Mouse (Mus musculus): ENCODE results near the gene Hivep3. TPM values are rescaled to one million over a fixed set of nuclear protein-coding genes. Genes with fewer than 3 reads are reported as not detected.

Hivep3 gene
- polyA plus RNA-seq, 1 experiment: 1.7 TPM

GRCm38 (mm10) chr4:119960523-119960922, 226.9 kb downstream of the Hivep3 start:
- H3K36me3 ChIP-seq (ENCODE audit: control insufficient read depth, insufficient read depth, low read length): no peaks in the 10 kb centered on the region
- H3K4me3 ChIP-seq (ENCODE audit: control insufficient read depth, low read depth, low read length): no peak overlapping the region
- no peaks in the 10 kb centered on the region for H3K27me3 ChIP-seq (ENCODE audit: control insufficient read depth, insufficient read depth, low read length)
- H3K27ac ChIP-seq (ENCODE audit: control insufficient read depth, insufficient read depth, low read depth, low read length): no peak overlapping the region
- no peak for TF ChIP-seq CTCF (IDR thresholded peaks at IDR 0.05; ENCODE audit: control insufficient read depth, insufficient read depth, insufficient replicate concordance, low read depth, low read length)
- TF ChIP-seq POLR2A (IDR thresholded peaks at IDR 0.05; ENCODE audit: control insufficient read depth, low read depth, low read length): no peak
- H3K4me1 ChIP-seq (ENCODE audit: control insufficient read depth, insufficient read depth, low read length): peaks cover 2% of the 10 kb centered on the region

- H3K27ac ChIP-seq (ENCODE audit: control insufficient read depth, insufficient read depth, low read depth, low read length): no peak overlapping the region
- no peaks in the 10 kb centered on the region for H3K36me3 ChIP-seq (ENCODE audit: control insufficient read depth, insufficient read depth, low read length)
Observed at GRCm38 (mm10) chr4:119961164-119961563, 227.6 kb downstream of the Hivep3 start.

DNA sequence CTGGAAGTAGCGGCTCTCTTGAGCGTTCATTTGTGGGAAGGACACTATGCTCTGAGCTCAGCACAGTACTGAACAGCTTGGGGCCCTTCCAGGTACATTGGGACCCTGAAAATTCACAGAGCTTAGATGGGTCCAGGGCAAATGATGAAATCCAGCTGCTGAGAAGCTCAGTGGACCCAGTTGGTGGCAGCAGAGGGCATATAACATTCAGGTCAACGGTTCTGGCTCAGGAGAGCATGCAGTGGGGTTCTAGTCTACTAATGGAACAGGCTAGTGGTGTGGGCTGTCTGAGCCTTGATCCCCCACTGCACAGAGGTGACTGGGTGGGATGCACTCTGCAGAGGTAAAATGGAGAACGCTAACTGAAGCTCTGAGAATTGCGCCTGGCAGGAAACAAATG, 228.5 kb downstream of the Hivep3 start:
- no peak for TF ChIP-seq POLR2A (IDR thresholded peaks at IDR 0.05; ENCODE audit: control insufficient read depth, low read depth, low read length)
- TF ChIP-seq CTCF (IDR thresholded peaks at IDR 0.05; ENCODE audit: control insufficient read depth, insufficient read depth, insufficient replicate concordance, low read depth, low read length): no peak
- no peaks in the 10 kb centered on the region for H3K36me3 ChIP-seq (ENCODE audit: control insufficient read depth, insufficient read depth, low read length)

More at GRCm38 (mm10) chr4:119961164-119961563, 227.6 kb downstream of the Hivep3 start:
- Histone ChIP-seq H3K4me1 (ENCODE audit: control insufficient read depth, insufficient read depth, low read length) (peaks cover 2% of the 10 kb centered on the region), H3K4me3 (ENCODE audit: control insufficient read depth, low read depth, low read length) (no peak overlapping the region), H3K27me3 (ENCODE audit: control insufficient read depth, insufficient read depth, low read length) (no peaks in the 10 kb centered on the region)
- TF ChIP-seq POLR2A (IDR thresholded peaks at IDR 0.05; ENCODE audit: control insufficient read depth, low read depth, low read length): no peak
- TF ChIP-seq CTCF (IDR thresholded peaks at IDR 0.05; ENCODE audit: control insufficient read depth, insufficient read depth, insufficient replicate concordance, low read depth, low read length): no peak

DNA sequence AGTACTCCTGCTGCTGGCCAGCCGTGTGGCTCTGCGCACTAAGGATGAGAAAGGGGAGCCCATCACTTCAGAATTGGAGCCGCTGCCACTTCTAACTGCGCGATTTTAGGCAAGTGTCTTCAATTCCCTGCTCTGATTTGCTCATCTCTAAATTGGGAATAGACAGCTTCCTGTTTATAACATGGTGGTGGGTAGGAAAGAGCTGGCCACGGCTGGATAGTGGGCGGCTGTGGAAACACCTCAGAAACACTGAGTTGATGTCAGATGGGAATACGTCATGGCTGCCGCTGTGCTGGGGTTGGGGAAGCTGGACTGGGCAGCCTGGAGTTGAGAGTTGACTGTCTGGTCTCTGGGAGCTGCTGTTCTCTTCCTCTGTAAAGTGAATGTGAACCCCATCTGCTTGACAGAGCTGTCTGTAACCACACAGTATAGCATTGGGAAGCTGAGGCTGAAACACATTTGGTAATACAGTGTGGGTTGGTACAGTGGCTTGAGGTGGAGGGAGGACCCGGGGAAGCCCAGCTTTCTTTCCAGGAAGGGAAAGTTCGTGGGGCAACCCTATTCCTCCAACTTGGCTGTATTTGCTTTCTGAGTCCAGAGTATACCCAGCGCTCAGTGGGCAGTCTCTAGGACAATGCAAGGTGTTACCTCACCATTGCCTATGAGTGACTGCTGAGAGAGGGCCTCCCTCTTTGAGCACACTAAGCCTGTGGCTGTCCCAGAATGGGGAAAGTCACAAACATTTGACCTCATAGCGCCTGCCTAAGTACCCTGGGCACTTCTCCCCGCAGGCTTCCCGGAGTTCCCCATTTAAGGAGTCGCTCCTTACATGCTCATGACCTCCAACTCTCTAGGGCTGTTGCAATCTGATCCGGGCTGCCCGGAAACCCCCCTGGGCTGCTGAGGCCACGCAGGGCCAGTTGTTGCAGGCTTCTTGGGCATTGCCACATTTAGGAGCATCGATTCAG, 232.8 kb downstream of the Hivep3 start:
- Histone ChIP-seq H3K4me3 (ENCODE audit: control insufficient read depth, low read depth, low read length) (no peak overlapping the region), H3K4me1 (ENCODE audit: control insufficient read depth, insufficient read depth, low read length) (no peaks in the 10 kb centered on the region), H3K36me3 (ENCODE audit: control insufficient read depth, insufficient read depth, low read length) (no peaks in the 10 kb centered on the region), H3K27ac (ENCODE audit: control insufficient read depth, insufficient read depth, low read depth, low read length) (no peak overlapping the region), H3K27me3 (ENCODE audit: control insufficient read depth, insufficient read depth, low read length) (no peaks in the 10 kb centered on the region)
- TF ChIP-seq CTCF (IDR thresholded peaks at IDR 0.05; ENCODE audit: control insufficient read depth, insufficient read depth, insufficient replicate concordance, low read depth, low read length): no peak
- no peak for TF ChIP-seq POLR2A (IDR thresholded peaks at IDR 0.05; ENCODE audit: control insufficient read depth, low read depth, low read length)

More for the DNA sequence above, 228.5 kb downstream of the Hivep3 start:
- H3K27ac ChIP-seq (ENCODE audit: control insufficient read depth, insufficient read depth, low read depth, low read length): no peak overlapping the region
- no peak overlapping the region for H3K4me3 ChIP-seq (ENCODE audit: control insufficient read depth, low read depth, low read length)
- peaks cover 2% of the 10 kb centered on the region for H3K4me1 ChIP-seq (ENCODE audit: control insufficient read depth, insufficient read depth, low read length)
- no peaks in the 10 kb centered on the region for H3K27me3 ChIP-seq (ENCODE audit: control insufficient read depth, insufficient read depth, low read length)

- no peaks in the 10 kb centered on the region for H3K36me3 ChIP-seq (ENCODE audit: control insufficient read depth, insufficient read depth, low read length)
- H3K4me1 ChIP-seq (ENCODE audit: control insufficient read depth, insufficient read depth, low read length): no peaks in the 10 kb centered on the region
- no peaks in the 10 kb centered on the region for H3K27me3 ChIP-seq (ENCODE audit: control insufficient read depth, insufficient read depth, low read length)
- TF ChIP-seq POLR2A (IDR thresholded peaks at IDR 0.05; ENCODE audit: control insufficient read depth, low read depth, low read length): no peak
- TF ChIP-seq CTCF (IDR thresholded peaks at IDR 0.05; ENCODE audit: control insufficient read depth, insufficient read depth, insufficient replicate concordance, low read depth, low read length): no peak
- H3K4me3 ChIP-seq (ENCODE audit: control insufficient read depth, low read depth, low read length): no peak overlapping the region
- no peak overlapping the region for H3K27ac ChIP-seq (ENCODE audit: control insufficient read depth, insufficient read depth, low read depth, low read length)
Observed at GRCm38 (mm10) chr4:119967073-119967608, 233.6 kb downstream of the Hivep3 start.

- Histone ChIP-seq H3K27ac (ENCODE audit: control insufficient read depth, insufficient read depth, low read depth, low read length) (no peak overlapping the region), H3K27me3 (ENCODE audit: control insufficient read depth, insufficient read depth, low read length) (no peaks in the 10 kb centered on the region), H3K36me3 (ENCODE audit: control insufficient read depth, insufficient read depth, low read length) (no peaks in the 10 kb centered on the region), H3K4me1 (ENCODE audit: control insufficient read depth, insufficient read depth, low read length) (no peaks in the 10 kb centered on the region), H3K4me3 (ENCODE audit: control insufficient read depth, low read depth, low read length) (no peak overlapping the region)
- TF ChIP-seq POLR2A (IDR thresholded peaks at IDR 0.05; ENCODE audit: control insufficient read depth, low read depth, low read length) (no peak), CTCF (IDR thresholded peaks at IDR 0.05; ENCODE audit: control insufficient read depth, insufficient read depth, insufficient replicate concordance, low read depth, low read length) (no peak)
Observed at GRCm38 (mm10) chr4:119967636-119968035, 234.1 kb downstream of the Hivep3 start.

DNA sequence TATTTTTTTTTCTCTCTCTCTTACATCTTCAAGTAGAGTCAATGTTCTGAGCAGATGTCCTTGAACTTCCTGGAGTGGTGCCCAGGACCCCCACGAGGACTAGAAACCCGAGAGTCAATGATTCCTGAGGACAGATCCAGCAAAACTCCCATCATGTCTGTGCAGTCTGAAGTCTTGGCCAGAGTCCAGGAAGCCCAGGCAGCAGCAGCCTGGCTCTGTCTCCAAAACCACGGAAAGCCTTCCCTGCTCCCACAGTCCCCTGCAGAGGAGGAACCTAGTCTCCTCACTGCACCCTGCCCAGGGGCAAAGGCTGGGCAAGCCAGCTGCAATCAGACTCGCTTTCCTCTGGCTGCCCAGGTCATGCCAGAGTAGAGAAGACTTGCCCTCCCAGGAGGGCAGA, 234.5 kb downstream of the Hivep3 start:
- H3K36me3 ChIP-seq (ENCODE audit: control insufficient read depth, insufficient read depth, low read length): no peaks in the 10 kb centered on the region
- no peaks in the 10 kb centered on the region for H3K4me1 ChIP-seq (ENCODE audit: control insufficient read depth, insufficient read depth, low read length)
- no peak overlapping the region for H3K4me3 ChIP-seq (ENCODE audit: control insufficient read depth, low read depth, low read length)
- H3K27ac ChIP-seq (ENCODE audit: control insufficient read depth, insufficient read depth, low read depth, low read length): no peak overlapping the region
- no peak for TF ChIP-seq CTCF (IDR thresholded peaks at IDR 0.05; ENCODE audit: control insufficient read depth, insufficient read depth, insufficient replicate concordance, low read depth, low read length)
- TF ChIP-seq POLR2A (IDR thresholded peaks at IDR 0.05; ENCODE audit: control insufficient read depth, low read depth, low read length): no peak
- H3K27me3 ChIP-seq (ENCODE audit: control insufficient read depth, insufficient read depth, low read length): no peaks in the 10 kb centered on the region
